Mouse (Mus musculus): ENCODE data around the gene Celf5. TPM values are rescaled to one million over a fixed set of nuclear protein-coding genes. Genes with fewer than 3 reads are reported as not detected.
A peak's percentile ranks its signal among the peaks of the same experiment; 100 is the strongest.

Celf5 gene
- polyA plus RNA-seq, 1 experiment from 2014 or later: 77.6 TPM

- Histone ChIP-seq H3K27me3 (no peaks in the 10 kb centered on the region), H3K4me3 (peak within 1 kb of the TSS; percentile 81), H3K9me3 (no peaks in the 10 kb centered on the region), H3K4me1 (replicated peaks) (peaks cover 26% of the 10 kb centered on the region), H3K36me3 (peaks cover 12% of the 10 kb centered on the region), H3K4me2 (peak within 1 kb of the TSS; percentile 99), H3K9ac (peak within 1 kb of the TSS; percentile 94), H3K27ac (replicated peaks) (peak within 1 kb of the TSS; percentile 87)
- peak; percentile 97 for ATAC-seq (ENCODE audit: low FRiP score, low read depth)
- 0% methylated on average over 43 of the region's 45 CpGs for WGBS
These were observed 13.9 kb upstream of the Celf5 start, which contains the start of gene Ncln for GRCm38 (mm10) chr10:81496264-81496901. Gene Ncln, minus strand, starts transcription at chr10:81496392.

GRCm38 (mm10) chr10:81495616-81496263, 13.2 kb upstream of the Celf5 start:
- Histone ChIP-seq H3K27me3 (no peaks in the 10 kb centered on the region), H3K27ac (replicated peaks) (peak overlapping the region; percentile 87), H3K4me3 (peak overlapping the region; percentile 81), H3K36me3 (peaks cover 19% of the 10 kb centered on the region), H3K4me1 (replicated peaks) (peaks cover 26% of the 10 kb centered on the region), H3K9me3 (no peaks in the 10 kb centered on the region), H3K9ac (peak overlapping the region; percentile 94), H3K4me2 (peak overlapping the region; percentile 99)
- WGBS: 2% methylated on average over 41 of the region's 41 CpGs
- peak; percentile 15 for ATAC-seq (ENCODE audit: low FRiP score, low read depth)

- H3K4me3 ChIP-seq: peak overlapping the region; percentile 81
- peaks cover 24% of the 10 kb centered on the region for H3K36me3 ChIP-seq
- peak overlapping the region; percentile 87; the same call in 1 of the 2 replicates for H3K27ac ChIP-seq (replicated peaks)
- peaks cover 26% of the 10 kb centered on the region for H3K4me1 ChIP-seq (replicated peaks)
- H3K9ac ChIP-seq: peak overlapping the region; percentile 94
- no peaks in the 10 kb centered on the region for H3K9me3 ChIP-seq
- WGBS: 78% methylated on average over 6 of the region's 6 CpGs
- peak overlapping the region; percentile 99 for H3K4me2 ChIP-seq
- no peaks in the 10 kb centered on the region for H3K27me3 ChIP-seq
- no peak for ATAC-seq (ENCODE audit: low FRiP score, low read depth)
These were observed 12.6 kb upstream of the Celf5 start for GRCm38 (mm10) chr10:81495151-81495550.

GRCm38 (mm10) chr10:81494260-81495041, 11.9 kb upstream of the Celf5 start:
- H3K4me2 ChIP-seq: peak overlapping the region; percentile 99
- H3K36me3 ChIP-seq: peaks cover 31% of the 10 kb centered on the region
- H3K4me3 ChIP-seq: peak overlapping the region; percentile 81; the same call in 1 of the 2 replicates
- no peak for ATAC-seq (ENCODE audit: low FRiP score, low read depth)
- 94% methylated on average over 11 of the region's 11 CpGs for WGBS
- no peaks in the 10 kb centered on the region for H3K9me3 ChIP-seq
- H3K27me3 ChIP-seq: no peaks in the 10 kb centered on the region
- peaks cover 26% of the 10 kb centered on the region for H3K4me1 ChIP-seq (replicated peaks)
- no peak overlapping the region for H3K27ac ChIP-seq (replicated peaks)
- 0 out of 2 replicates have a peak overlapping the region, but pooled peaks have one; percentile 94 for H3K9ac ChIP-seq

GRCm38 (mm10) chr10:81493601-81494220, 11.2 kb upstream of the Celf5 start:
- H3K4me1 ChIP-seq (replicated peaks): peaks cover 26% of the 10 kb centered on the region
- H3K27ac ChIP-seq (replicated peaks): no peak overlapping the region
- no peaks in the 10 kb centered on the region for H3K27me3 ChIP-seq
- WGBS: 84% methylated on average over 8 of the region's 8 CpGs
- no peak overlapping the region for H3K4me2 ChIP-seq
- ATAC-seq (ENCODE audit: low FRiP score, low read depth): no peak
- no peak overlapping the region for H3K9ac ChIP-seq
- H3K4me3 ChIP-seq: no peak overlapping the region
- H3K36me3 ChIP-seq: peaks cover 37% of the 10 kb centered on the region
- H3K9me3 ChIP-seq: no peaks in the 10 kb centered on the region

GRCm38 (mm10) chr10:81492606-81493240, 10.2 kb upstream of the Celf5 start:
- Histone ChIP-seq H3K9me3 (no peaks in the 10 kb centered on the region), H3K4me2 (no peak overlapping the region), H3K4me3 (no peak overlapping the region), H3K27ac (replicated peaks) (no peak overlapping the region), H3K4me1 (replicated peaks) (peaks cover 24% of the 10 kb centered on the region), H3K9ac (no peak overlapping the region), H3K27me3 (no peaks in the 10 kb centered on the region), H3K36me3 (peaks cover 47% of the 10 kb centered on the region)
- no peak for ATAC-seq (ENCODE audit: low FRiP score, low read depth)
- 85% methylated on average over 11 of the region's 11 CpGs for WGBS

- Histone ChIP-seq H3K27ac (replicated peaks) (no peak overlapping the region), H3K36me3 (peaks cover 60% of the 10 kb centered on the region), H3K4me1 (replicated peaks) (peaks cover 17% of the 10 kb centered on the region), H3K4me3 (no peak overlapping the region), H3K27me3 (no peaks in the 10 kb centered on the region), H3K4me2 (no peak overlapping the region), H3K9me3 (no peaks in the 10 kb centered on the region), H3K9ac (no peak overlapping the region)
- no peak for ATAC-seq (ENCODE audit: low FRiP score, low read depth)
- 97% methylated on average over 9 of the region's 9 CpGs for WGBS
These were observed 8.5 kb upstream of the Celf5 start for GRCm38 (mm10) chr10:81491018-81491417.

- no peak overlapping the region for H3K4me2 ChIP-seq
- no peak overlapping the region for H3K4me3 ChIP-seq
- 83% methylated on average over 14 of the region's 14 CpGs for WGBS
- H3K27me3 ChIP-seq: no peaks in the 10 kb centered on the region
- no peak for ATAC-seq (ENCODE audit: low FRiP score, low read depth)
- H3K27ac ChIP-seq (replicated peaks): no peak overlapping the region
- no peak overlapping the region for H3K9ac ChIP-seq
- no peaks in the 10 kb centered on the region for H3K9me3 ChIP-seq
- H3K4me1 ChIP-seq (replicated peaks): peaks cover 13% of the 10 kb centered on the region
- peaks cover 60% of the 10 kb centered on the region for H3K36me3 ChIP-seq
These were observed 7.4 kb upstream of the Celf5 start for GRCm38 (mm10) chr10:81489941-81490340.

- WGBS: 86% methylated on average over 11 of the region's 11 CpGs
- H3K9me3 ChIP-seq: no peaks in the 10 kb centered on the region
- no peak overlapping the region for H3K4me2 ChIP-seq
- no peak overlapping the region for H3K4me3 ChIP-seq
- no peak for ATAC-seq (ENCODE audit: low FRiP score, low read depth)
- no peaks in the 10 kb centered on the region for H3K27me3 ChIP-seq
- H3K36me3 ChIP-seq: peaks cover 59% of the 10 kb centered on the region
- no peak overlapping the region for H3K27ac ChIP-seq (replicated peaks)
- peaks cover 11% of the 10 kb centered on the region for H3K4me1 ChIP-seq (replicated peaks)
- no peak overlapping the region for H3K9ac ChIP-seq
These were observed 5.6 kb upstream of the Celf5 start for GRCm38 (mm10) chr10:81488081-81488480.

GRCm38 (mm10) chr10:81486496-81486895, 4.0 kb upstream of the Celf5 start:
- H3K4me2 ChIP-seq: no peak overlapping the region
- H3K36me3 ChIP-seq: peaks cover 48% of the 10 kb centered on the region
- H3K9ac ChIP-seq: no peak overlapping the region
- H3K9me3 ChIP-seq: no peaks in the 10 kb centered on the region
- ATAC-seq (ENCODE audit: low FRiP score, low read depth): no peak
- no peak overlapping the region for H3K27ac ChIP-seq (replicated peaks)
- peaks cover 15% of the 10 kb centered on the region for H3K4me1 ChIP-seq (replicated peaks)
- WGBS: 81% methylated on average over 10 of the region's 10 CpGs
- no peak overlapping the region for H3K4me3 ChIP-seq
- no peaks in the 10 kb centered on the region for H3K27me3 ChIP-seq

- Histone ChIP-seq H3K9me3 (no peaks in the 10 kb centered on the region), H3K27ac (replicated peaks) (0 out of 2 replicates have a peak overlapping the region, but pooled peaks have one; percentile 8), H3K4me1 (replicated peaks) (peaks cover 21% of the 10 kb centered on the region), H3K4me3 (no peak overlapping the region), H3K36me3 (peaks cover 39% of the 10 kb centered on the region), H3K9ac (no peak overlapping the region), H3K4me2 (no peak overlapping the region), H3K27me3 (no peaks in the 10 kb centered on the region)
- ATAC-seq (ENCODE audit: low FRiP score, low read depth): no peak
- WGBS: 75% methylated on average over 7 of the region's 7 CpGs
These were observed 3.0 kb upstream of the Celf5 start for GRCm38 (mm10) chr10:81485479-81486018.
